Mouse (Mus musculus) gastrocnemius, adult 18-20 months (tissue): Measurements from ENCODE around the gene Dhtkd1. TPM values are rescaled to one million over a fixed set of nuclear protein-coding genes. Genes with fewer than 3 reads are reported as not detected.
"Not testable (repeated sequence)": the region's sequence is repeated elsewhere in the genome, so short reads cannot be mapped to it uniquely, and the experiment has no call there.

Experiments
- DNase-seq: peaks from one replicate; pipeline ENCODE4 v3.0.0; 2021; ENCODE audit warnings: low spot score
- long read RNA-seq, 2 experiments: library from polyadenylated mRNA; stranded (forward); transcript quantifications; one replicate each; pipeline ENCODE4 v2.0.0; 2021
- total RNA-seq, 2 experiments: library from RNA; stranded (reverse); gene quantifications; 2 replicates each; pipeline ENCODE4 v1.2.3; 2021

Dhtkd1 gene
- 1 to 10 TPM; 1.7 to 2.6 TPM for total RNA-seq
- long read RNA-seq, experiment 1, partial matches to known transcripts = 0 of 1 reads
- long read RNA-seq, experiment 1, other reads (novel, unspliced or antisense) = 1 of 1 reads
- long read RNA-seq, experiment 2 = 0 reads

DNA sequence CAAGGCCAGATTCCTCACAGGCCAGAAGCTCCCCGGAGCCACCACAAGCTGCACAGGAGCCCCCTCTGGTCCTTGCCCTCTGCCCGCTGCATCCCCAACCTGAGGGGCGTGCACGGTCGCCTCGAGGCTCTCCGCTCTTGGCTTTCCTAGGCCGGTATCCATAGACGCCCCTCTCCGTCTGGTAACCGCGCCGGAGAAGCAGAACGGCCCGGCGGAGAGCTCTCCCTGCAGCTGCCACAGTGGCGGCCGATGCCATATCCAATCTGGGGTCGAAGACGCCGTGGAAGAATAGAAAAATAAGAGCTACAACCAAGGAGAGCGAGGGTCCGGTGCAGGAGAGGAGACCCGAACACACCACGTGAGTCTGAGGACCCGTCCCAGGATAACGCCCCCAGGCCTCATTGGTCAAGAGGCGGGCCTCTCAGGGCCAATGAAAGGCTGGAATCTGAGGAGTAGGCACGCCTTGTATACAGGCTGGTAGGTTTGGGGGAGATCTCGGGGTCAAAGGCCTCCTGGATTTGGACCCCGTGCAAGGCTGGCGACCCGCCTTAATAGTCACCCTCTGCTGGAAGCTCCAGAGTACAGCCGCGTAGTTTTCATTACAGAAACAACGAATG is at the start of gene Dhtkd1:
Dhtkd1 (minus strand) TSS at position 377 of the 617 bp plus-strand sequence.
- peak; percentile 64 for DNase-seq

DNA sequence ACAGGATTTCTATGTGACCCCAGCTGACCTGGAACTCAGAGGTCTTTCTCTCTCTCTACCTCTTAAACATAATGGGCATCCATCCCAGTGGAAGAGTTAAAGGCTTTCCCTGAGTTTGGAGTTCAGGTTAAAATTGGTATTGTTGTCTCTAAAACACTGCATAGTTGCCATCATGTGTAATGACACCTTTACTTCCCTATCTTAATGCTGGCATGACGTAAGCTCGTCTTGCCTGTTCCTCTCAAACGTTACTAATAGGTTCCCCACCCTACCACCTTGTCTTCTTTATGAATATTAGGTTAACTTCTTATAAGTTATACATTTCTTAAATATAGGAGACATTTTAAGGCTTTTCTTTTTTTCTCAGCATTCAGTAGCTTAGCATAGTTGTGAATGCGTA is 34.9 kb upstream of the Dhtkd1 start:
- no peak for DNase-seq

DNA sequence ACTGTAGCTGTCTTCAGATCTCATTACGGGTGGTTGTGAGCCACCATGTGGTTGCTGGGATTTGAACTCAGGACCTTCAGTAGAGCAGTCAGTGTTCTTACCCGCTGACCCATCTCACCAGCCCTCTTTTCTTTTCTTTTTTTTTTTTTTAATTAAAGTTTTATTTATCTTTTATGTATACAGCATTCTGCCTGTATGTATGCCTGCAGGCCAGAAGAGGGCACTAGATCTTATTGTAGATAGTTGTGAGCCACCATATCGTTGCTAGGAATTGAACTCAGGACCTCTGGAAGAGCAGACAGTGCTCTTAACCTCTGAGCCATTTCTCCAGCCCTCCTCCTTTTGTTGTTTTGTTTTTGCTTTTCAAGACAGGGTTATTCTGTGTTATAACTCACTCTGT is 28.0 kb upstream of the Dhtkd1 start:
- DNase-seq = not testable (repeated sequence)

DNA sequence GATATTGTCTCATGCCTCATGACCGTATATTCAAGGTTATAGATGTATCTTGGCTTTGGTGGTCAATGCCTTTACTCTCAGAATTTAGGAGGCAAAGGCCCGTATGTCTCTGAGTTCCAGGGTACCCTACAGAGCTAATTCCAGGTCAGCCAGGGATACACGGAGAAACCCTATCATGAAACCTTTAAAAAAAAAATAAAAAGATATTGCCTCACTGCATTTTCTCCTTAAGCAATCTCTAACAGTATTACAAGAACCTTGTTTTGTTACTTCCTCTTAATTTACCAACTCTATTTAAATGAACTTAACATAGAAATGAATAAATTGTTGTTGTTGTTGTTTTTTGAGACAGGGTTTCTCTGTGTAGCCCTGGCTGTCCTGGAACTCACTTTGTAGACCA is 23.4 kb upstream of the Dhtkd1 start:
- DNase-seq = no peak

DNA sequence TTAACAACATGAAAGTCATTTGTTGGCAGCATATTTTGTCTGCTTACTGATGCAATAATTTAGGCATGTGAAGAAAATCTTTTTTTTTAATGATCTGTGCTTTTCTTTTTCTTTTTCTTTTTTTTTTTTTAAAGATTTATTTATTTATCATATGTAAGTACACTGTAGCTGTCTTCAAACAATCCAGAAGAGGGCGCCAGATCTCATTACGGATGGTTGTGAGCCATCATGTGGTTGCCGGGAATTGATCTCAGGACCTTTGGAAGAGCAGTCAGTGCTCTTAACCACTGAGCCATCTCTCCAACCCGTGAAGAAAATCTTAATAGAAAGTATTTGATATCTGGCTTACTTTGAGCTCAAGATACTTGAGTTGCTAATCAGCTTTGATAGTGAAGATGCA is 21.1 kb upstream of the Dhtkd1 start:
- DNase-seq = not testable (repeated sequence)

DNA sequence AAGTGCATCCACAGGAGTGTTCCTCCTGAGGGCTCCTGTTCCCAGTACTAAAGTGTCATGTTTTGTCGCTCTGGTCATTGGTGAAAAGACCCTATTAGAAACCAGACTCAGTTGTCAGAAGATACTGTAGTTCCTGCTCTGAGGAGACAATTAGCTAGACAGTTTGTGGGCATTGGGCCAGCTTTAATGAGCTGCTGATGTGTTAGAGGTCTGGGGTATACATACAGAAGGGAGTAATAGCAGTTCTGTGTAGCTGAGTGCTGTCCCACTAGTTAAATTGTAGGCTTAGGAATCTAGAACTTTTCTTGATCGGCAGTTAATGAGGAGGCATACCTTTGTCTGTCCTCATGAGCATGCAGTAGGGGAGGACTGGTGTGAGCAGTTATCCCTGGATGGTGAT is 19.7 kb upstream of the Dhtkd1 start:
- DNase-seq = no peak

DNA sequence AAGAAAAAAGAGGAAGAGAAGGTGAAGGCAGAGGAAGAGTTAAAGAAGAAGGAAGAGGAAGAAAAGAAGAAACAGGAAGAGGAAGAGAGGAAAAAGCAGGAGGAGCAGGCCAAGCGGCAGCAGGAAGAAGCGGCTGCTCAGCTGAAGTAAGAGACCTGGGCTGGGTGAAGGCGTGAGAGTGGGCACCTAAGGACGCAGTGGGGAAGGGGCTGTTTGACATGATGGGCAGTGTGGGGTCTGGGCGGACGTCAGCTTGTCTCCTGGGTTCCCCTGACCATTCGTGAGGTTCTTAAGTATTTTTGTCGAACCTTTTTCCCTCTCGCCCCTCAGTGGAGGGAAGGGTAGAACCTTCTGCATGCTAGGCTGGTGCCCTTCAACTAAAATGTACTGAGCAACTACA is 15.1 kb upstream of the Dhtkd1 start:
- no peak for DNase-seq

DNA sequence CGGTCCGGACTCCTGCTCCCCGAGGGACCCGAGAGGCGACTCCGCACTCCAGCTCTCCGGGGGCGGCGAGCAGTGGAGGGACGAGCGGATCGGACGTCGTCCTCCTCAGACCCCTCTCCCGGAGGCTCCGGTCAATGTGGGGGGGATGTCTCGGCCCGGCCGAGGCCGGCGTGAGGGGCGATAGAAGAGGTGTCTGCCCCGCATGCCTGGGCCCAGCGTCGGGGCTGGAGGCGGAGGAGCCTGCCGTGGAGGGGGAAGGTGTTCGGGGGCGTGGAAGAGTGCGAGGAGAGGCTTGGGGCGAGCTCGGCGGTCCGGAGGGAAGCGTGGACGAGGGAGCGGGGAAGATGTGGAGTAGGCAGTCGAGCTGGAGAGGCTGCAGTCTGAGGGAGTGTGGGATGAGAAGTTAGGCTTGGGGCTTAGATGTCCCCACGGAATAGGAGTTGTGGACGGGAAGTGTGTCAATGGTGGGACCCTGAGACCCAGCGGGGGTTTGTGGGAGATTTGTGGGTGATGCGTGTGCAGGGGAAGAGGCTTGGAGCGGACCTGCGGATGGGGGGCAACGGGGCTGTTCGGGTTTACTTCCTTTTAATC is 9.1 kb upstream of the Dhtkd1 start:
- no peak for DNase-seq

DNA sequence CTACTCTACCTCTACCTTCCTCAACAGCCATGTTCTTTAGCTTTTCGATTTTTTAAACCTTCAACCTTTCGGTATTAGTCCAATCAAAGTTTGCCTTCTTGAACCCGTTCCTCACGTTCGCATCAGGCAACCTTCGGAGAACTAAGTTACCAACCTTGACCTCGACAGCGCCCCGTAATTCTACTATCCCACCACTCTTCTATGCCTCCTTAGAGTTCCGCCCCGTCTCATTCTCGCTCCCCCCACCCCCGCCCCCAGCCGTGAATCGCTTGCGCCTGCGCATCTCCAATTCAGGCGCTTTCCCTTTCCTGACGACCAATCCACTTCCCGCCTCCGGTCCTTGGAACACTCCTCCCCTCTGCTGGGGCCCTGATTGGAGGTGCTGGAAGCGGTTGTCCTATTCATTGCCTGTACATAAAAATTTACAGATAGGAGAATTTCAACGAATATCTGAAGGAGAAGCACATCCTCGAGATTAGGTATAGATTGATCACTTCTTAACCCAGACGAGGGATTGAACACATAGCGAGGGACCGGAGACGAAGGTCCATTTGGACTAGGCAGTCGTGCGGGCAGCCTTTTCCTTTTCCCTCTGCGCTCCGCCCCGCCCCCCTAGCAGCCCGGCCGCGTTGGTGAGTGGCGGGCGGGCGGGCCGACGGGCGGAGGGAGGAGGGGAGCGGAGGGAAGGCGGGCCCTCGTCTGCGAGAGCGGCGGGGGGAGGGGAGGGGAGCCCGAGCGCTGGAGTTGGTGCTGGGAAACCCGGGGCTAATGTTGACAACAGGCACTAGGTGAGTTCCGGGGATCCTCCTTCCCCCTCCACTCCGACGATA is 8.4 kb upstream of the Dhtkd1 start, which contains the start of gene Upf2:
Upf2 (plus strand) TSS at position 704 of the 830 bp plus-strand sequence.
- peak; percentile 94 for DNase-seq

DNA sequence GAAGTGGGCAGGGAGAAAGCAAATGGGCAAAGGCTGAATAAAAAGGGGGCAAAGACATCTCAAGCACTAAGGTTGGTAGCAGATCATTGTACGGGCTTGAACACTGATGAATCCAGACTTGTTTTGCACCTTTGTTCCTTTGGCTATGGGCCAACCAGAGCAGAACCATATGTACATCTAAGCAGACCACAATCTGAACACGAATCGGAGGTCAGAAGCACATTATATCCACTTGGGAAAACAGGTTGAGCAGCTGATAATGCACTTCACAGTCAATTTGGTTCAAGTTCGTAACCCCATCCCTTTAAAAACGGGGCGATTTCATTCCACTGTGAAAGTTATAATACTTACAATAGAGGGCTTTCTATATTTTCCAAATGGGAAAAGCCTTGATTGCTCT is 7.7 kb upstream of the Dhtkd1 start:
- DNase-seq = no peak

DNA sequence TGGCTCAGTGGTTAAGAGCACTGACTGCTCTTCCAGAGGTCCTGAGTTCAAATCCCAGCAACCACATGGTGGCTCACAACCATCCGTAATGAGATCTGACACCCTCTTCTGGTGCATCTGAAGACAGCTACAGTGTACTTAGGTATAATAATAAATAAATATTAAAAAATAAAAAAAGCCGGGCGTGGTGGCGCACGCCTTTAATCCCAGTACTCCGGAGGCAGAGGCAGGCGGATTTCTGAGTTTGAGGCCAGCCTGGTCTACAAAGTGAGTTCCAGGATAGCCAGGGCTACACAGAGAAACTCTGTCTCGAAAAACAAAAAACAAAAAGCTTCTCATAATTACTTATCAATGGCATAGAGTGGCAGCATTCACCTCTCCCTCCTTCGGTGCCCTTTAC is 7.2 kb upstream of the Dhtkd1 start:
- DNase-seq = not testable (repeated sequence)

DNA sequence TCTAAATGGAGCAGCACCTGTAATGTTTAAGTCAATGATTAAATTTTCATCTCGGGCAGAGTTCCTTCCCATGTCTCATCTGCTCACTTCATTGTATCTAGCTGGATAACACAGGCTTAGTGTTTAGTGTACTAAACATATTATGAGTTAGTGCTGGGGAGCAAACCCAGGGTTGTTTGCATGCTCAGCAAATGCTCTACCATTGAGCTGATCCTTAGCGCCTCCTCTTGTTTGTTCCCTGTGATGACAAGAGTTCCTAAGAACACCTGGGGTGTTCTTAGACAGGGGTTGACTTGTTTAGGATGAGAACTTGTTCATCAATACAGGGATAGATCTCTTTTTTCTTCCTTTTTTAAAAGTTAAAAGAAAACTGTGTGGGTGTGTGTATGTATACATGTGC is 6.4 kb upstream of the Dhtkd1 start:
- no peak for DNase-seq

DNA sequence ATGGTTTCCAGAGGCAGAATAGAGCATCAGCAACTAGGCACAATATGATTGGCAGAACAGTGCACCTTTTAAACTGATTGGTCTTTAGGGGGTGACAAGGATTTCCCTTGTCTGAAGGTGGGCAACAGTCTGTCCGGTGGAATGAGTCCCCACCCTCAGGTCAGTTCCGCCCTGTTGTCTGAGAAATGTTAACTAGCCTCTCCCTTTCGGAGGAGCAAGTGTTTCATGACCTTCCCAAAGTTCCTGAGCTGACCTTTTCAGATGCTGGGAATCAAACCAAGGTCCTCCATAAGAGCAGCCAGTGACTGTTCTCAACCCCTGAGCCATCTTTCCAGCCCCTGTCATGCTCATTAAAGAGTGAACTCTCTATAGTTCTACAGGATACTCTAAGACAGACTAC is 4.3 kb upstream of the Dhtkd1 start:
- no peak for DNase-seq

DNA sequence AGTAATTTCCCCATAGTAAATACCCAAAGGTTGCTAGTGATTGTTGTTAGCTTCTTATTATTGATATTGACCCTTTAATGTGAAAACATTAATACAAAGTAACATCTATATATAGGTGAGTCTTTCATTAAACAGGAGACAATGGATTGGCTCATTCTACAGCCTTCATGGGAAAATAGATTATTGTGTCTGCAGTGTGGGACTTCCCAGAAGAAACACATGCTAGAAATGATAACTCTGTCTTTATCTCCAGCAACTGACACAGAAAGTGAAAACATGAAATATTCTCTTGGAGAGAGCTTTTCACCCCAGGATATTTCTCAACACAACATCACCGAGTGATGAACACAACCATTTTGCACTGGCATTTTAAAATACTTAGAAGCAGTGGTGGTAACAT is 3.0 kb upstream of the Dhtkd1 start:
- DNase-seq = no peak

DNA sequence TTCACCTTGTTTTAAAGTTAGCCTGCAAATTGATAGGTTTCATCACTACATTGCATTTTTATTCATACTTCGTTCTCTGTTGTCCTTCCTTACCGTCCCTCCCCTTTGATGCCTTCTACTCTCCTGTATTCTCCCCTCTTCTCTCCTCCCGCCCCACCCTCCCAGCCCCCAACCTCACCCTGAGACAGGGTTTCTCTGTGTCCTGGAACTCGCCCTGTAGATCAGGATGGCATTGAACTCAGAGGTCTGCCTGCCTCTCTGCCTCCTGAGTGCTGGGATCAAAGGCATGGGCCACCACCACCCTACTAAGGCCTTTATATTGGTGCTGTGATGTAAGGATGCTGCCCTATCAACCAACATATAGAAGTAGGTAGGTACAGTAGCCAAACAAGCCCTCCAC is 479 bp upstream of the Dhtkd1 start:
- DNase-seq = no peak

DNA sequence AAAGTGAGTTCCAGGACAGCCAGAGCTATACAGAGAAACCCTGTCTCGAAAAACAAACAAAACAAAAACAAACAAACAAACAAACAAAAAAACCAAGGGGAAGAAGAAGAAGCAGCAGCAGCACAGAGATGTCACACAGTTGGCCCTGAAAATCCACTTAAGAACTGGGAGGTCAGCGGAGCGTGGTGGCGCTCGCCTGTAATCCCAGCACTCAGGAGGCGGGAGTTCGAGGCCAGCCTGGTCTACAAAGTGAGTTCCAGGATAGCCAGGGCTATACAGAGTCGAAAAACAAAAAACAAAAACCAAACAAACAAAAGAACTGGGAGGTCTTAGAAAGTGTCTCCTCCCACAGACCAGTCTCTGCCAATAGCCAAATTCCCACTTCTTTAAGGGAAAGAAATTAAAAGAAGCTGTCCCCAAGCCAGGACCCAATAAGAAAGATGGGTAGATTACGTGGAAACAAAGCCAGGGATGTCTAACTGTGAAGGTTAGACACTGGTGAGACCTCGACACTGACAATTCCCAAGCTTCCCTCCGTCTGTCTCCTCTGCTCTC is 654 bp downstream of the Dhtkd1 start:
- DNase-seq = no peak

DNA sequence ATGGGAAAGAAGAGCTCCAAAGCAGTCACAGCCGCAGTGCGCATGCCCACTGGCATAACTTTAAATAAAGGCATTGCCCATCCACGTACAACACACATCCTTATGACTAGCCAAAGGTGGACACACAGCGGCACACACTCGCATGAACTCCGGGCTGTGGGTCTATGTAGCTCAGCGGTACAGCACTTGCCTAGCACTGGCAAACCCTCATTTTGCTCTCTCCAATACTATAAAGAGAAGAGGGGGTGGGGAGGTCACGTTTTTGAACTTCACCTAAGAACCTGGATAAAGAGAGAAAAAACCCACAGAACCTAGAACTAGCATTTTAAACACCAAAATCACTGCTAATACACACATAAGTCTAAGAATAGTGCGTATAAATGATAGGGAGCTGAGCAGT is 1.7 kb downstream of the Dhtkd1 start:
- DNase-seq = no peak

DNA sequence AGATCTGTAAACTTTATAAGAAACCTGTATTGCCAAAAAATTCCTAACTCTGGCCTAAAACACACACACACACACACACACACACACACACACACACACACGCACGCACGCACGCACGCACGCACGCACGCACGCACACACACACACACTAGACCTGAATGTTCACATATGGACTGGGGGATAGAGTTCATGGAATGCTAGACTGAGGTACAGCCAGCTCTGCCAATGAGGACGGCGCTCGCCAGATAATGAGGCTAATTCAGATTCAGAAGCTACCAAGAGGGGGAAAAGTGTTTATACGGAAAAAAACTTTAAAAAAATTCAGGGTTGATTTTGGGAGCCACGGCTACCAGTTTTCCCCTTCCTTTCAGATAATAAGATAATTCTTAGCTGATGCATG is 2.7 kb downstream of the Dhtkd1 start:
- DNase-seq = no peak

DNA sequence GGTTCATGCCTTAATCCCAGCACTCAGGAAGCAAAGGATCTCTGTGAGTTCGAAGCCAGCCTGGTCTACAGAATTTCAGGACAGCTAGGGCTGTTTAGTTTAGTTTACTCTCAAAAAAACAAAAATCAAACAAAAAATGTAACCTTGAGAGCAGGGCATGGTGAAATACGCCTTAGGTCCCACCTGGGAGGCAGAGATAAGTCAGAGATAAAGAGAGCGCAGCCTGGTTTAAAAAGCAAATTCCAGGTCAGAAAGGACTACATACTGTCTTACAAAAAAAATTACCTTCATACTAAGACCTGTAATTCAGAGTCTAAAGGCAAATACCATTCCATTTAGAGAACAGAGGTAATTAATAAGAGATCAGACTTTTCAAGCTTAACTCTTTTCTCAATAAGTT is 3.3 kb downstream of the Dhtkd1 start:
- DNase-seq = no peak

DNA sequence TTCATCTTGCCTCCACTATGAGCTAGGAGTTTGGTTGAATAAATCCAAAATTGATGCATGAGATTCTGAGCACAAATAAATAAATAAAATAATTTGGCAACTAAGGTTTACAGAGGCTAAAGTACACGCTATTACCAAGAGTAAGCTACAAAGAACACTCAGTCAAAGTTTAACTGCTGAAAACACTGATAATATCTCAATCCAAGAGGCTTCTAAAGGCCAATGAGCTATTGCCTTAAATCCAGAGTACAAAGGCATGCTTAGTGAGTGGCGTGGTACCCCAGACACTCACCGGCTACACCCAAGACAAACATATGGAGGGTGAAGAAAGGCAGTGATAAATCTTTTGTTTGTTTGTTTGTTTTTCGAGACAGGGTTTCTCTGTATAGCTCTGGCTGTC is 6.0 kb downstream of the Dhtkd1 start:
- no peak for DNase-seq

DNA sequence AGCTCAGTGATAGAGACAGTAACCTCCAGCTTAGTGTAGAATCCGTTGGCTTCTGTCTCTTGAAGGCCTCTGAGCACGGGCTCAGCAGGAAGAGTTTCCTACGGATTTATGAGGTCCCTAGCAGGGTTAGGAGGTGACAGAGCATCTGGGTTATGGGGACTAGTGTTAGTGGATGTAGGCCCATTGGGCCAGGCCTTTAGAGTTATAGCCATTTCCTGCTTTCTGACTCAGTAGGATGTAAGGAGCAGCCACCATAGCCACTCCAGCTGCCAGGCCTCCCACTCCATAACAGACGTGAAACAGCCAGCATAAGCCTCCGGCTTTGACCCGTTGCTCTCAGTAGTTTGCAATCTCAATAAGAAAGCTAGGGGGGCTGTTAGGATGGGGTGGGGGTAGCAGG is 6.5 kb downstream of the Dhtkd1 start:
- DNase-seq = no peak

DNA sequence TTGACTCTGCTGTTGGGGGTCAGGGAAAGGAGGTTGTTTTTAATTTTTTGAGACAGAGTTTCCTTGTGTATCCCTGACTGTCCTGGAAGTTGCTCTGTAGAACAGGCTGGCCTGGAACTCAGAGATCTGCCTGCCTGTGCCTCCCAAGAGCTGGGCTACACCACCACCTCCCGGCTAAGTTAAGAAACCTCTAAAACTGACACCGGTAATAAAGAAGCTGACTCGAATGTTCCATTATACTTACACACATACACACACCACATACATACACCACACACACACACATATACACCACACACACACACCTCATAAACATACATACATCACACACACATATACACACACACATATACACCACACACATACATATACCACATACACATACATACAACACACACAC is 7.7 kb downstream of the Dhtkd1 start:
- no peak for DNase-seq
